Mouse (Mus musculus): ENCODE results near the gene Slc22a22.

- TF ChIP-seq CTCF (IDR thresholded peaks at IDR 0.05; ENCODE audit: low read depth, low read length): no peak
- no peak for TF ChIP-seq GATA1 (IDR thresholded peaks at IDR 0.05; ENCODE audit: borderline replicate concordance, low read length)
- no peak for TF ChIP-seq POLR2AphosphoS5 (IDR thresholded peaks at IDR 0.05; ENCODE audit: insufficient replicate concordance, low read depth, low read length)
Observed at GRCm38 (mm10) chr15:57465996-57466395, 11.4 kb downstream of the Slc22a22 start.

All from G1E (cell line).